Mouse (Mus musculus): ENCODE measurements at regions not wholly inside any gene's neighbourhood (a gene's known extent, or its start where the extent isn't known, plus 50 kb on each side); places are given as distances from the start of the nearest gene placed in this dataset.
A peak's percentile ranks its signal among the peaks of the same experiment; 100 is the strongest.

DNA sequence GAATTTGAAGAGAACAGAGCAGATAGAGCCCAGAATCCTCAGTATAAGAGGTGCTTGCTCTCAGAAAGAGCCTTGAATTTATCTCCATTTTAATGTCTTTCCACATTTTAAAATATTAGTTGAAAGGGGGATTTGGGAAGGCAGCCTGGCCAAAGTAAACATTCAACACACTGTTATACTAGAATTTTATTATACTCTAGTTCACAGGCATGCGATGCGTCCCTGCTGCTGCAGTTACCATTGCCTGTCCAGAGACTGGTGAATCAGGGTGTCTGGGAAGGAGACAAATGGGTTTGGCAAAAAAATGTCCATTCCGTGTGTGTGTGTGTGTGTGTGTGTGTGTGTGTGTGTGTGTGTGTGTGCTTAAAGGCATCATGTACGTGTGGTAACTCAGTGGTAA is 675.1 kb upstream of the Sox9 start:
- H3K4me2 ChIP-seq (replicated peaks; ENCODE audit: low read depth, low read length): no peak overlapping the region
- ATAC-seq (ENCODE audit: low FRiP score) (no peak), DNase-seq (ENCODE audit: low spot score) (no peak)
- no peak overlapping the region for H3K9ac ChIP-seq (ENCODE audit: low read depth, low read length)
- no peaks in the 10 kb centered on the region for H3K4me1 ChIP-seq (replicated peaks; ENCODE audit: control insufficient read depth, insufficient read depth, low read length)
- WGBS: 83% methylated on average over 4 of the region's 4 CpGs
- H3K27ac ChIP-seq (ENCODE audit: low read depth, low read length): no peak overlapping the region
- no peak overlapping the region for H3K4me3 ChIP-seq (ENCODE audit: low read depth, low read length)
- no peaks in the 10 kb centered on the region for H3K9me3 ChIP-seq (ENCODE audit: control insufficient read depth, low read length)
- H3K36me3 ChIP-seq (ENCODE audit: control insufficient read depth, insufficient read depth, low read length): no peaks in the 10 kb centered on the region
- no peaks in the 10 kb centered on the region for H3K27me3 ChIP-seq (ENCODE audit: control insufficient read depth, insufficient read depth, low read length)

DNA sequence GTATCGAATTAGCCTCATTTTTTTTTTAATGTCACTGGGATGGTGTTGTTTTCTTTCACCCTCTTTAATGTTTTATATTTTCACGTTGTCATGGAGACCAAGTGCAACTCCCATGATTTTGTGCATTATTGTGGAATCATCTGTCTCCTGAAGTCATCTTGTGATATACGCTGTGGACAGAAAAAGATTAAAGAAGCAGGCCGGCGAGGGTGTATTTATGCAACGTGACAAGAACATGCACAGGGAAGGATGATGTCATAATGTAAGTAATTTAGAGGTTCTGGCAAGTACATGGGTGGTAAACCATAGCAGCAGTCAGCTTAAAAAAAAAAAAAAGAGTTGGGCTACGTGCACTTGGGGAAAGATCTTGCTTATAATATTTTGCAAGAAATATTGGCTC is 674.7 kb upstream of the Sox9 start:
- Histone ChIP-seq H3K27ac (ENCODE audit: low read depth, low read length) (no peak overlapping the region), H3K4me2 (replicated peaks; ENCODE audit: low read depth, low read length) (no peak overlapping the region), H3K27me3 (ENCODE audit: control insufficient read depth, insufficient read depth, low read length) (no peaks in the 10 kb centered on the region), H3K9ac (ENCODE audit: low read depth, low read length) (no peak overlapping the region), H3K36me3 (ENCODE audit: control insufficient read depth, insufficient read depth, low read length) (no peaks in the 10 kb centered on the region), H3K4me3 (ENCODE audit: low read depth, low read length) (no peak overlapping the region), H3K9me3 (ENCODE audit: control insufficient read depth, low read length) (no peaks in the 10 kb centered on the region), H3K4me1 (replicated peaks; ENCODE audit: control insufficient read depth, insufficient read depth, low read length) (no peaks in the 10 kb centered on the region)
- WGBS: 83% methylated on average over 7 of the region's 7 CpGs
- DNase-seq (ENCODE audit: low spot score) (no peak), ATAC-seq (ENCODE audit: low FRiP score) (no peak)

DNA sequence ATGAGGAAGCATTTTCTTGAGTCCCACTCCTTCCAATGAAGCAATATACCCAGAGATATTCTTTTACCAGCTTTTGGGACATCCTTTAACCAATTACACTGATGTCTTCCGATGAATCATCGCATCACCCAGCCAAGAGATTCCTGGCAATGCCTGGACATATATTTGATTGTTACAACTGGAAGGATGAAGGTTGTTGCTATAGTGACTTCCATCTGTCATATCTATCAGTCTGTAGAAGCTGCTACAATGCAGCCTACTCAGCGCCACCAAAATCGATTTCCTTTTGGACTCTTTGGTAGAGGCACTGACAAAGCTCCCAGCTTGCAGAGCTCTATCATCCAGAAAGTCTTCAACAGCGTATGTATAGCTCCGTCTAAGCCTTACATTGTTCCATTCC is 661.0 kb upstream of the Sox9 start:
- Histone ChIP-seq H3K4me1 (replicated peaks; ENCODE audit: control insufficient read depth, insufficient read depth, low read length) (no peaks in the 10 kb centered on the region), H3K9ac (ENCODE audit: low read depth, low read length) (no peak overlapping the region), H3K4me2 (replicated peaks; ENCODE audit: low read depth, low read length) (no peak overlapping the region), H3K4me3 (ENCODE audit: low read depth, low read length) (no peak overlapping the region), H3K9me3 (ENCODE audit: control insufficient read depth, low read length) (no peaks in the 10 kb centered on the region), H3K36me3 (ENCODE audit: control insufficient read depth, insufficient read depth, low read length) (no peaks in the 10 kb centered on the region), H3K27ac (ENCODE audit: low read depth, low read length) (no peak overlapping the region), H3K27me3 (ENCODE audit: control insufficient read depth, insufficient read depth, low read length) (no peaks in the 10 kb centered on the region)
- 96% methylated on average over 6 of the region's 6 CpGs for WGBS
- ATAC-seq (ENCODE audit: low FRiP score) (no peak), DNase-seq (ENCODE audit: low spot score) (no peak)

DNA sequence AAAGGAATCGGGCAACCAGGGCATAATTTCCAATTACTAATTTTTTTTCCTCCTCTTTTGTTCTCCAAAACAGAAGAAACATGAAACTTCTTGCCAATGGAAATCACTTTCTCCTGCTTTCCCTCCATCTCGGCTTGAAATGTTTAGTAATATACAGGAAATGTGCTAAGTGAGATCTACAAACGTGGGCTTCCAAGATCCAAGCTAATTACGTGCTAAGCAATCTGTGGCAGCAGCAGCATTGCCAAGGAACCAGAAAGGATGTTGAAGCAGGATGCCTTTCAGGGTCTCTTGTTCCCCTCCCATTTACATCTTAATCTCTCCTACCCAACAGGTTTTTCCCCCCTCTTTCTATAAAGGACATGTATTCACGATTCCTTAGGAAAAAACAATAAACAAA is 660.2 kb upstream of the Sox9 start:
- no peak overlapping the region for H3K4me3 ChIP-seq (ENCODE audit: low read depth, low read length)
- H3K9me3 ChIP-seq (ENCODE audit: control insufficient read depth, low read length): no peaks in the 10 kb centered on the region
- no peak overlapping the region for H3K4me2 ChIP-seq (replicated peaks; ENCODE audit: low read depth, low read length)
- H3K9ac ChIP-seq (ENCODE audit: low read depth, low read length): no peak overlapping the region
- no peaks in the 10 kb centered on the region for H3K4me1 ChIP-seq (replicated peaks; ENCODE audit: control insufficient read depth, insufficient read depth, low read length)
- no peaks in the 10 kb centered on the region for H3K27me3 ChIP-seq (ENCODE audit: control insufficient read depth, insufficient read depth, low read length)
- WGBS: 81% methylated on average over 5 of the region's 5 CpGs
- H3K27ac ChIP-seq (ENCODE audit: low read depth, low read length): no peak overlapping the region
- DNase-seq (ENCODE audit: low spot score) (no peak), ATAC-seq (ENCODE audit: low FRiP score) (no peak)
- no peaks in the 10 kb centered on the region for H3K36me3 ChIP-seq (ENCODE audit: control insufficient read depth, insufficient read depth, low read length)

DNA sequence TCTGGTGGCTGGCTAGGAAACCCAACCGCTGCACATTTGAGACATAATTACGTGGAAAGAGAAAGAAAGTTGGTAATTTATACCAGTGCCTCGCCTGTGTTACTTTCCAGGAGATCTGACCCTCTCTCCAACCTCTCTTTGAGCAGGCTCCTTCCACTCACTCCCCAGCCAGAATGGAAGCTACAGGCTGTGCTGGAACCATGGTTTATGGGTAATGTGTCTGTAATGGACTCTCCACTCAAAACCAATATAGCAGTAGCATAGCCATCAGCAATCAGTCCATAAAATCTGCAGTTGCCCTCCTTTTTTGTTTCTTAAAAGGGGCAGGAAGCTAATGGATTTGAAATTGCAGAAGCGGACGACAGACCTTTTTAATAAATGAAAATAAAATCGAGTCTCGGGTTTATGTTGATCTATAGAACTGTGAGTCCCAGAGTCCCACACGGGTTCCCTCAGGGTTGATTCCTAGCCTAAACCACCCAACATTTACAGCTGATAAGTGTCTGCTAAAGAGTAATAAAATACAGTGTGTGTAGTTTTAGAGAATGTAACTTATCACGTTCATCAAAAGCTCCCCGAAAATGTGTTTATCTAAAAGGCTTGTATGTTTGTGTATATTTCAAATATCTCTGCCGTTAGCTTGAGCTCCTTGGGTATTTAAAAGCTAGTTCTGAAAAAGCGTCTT is 656.6 kb upstream of the Sox9 start:
- no peak for DNase-seq (ENCODE audit: low spot score)
- Histone ChIP-seq H3K9ac (ENCODE audit: low read depth, low read length) (no peak overlapping the region), H3K27me3 (ENCODE audit: control insufficient read depth, insufficient read depth, low read length) (no peaks in the 10 kb centered on the region), H3K36me3 (ENCODE audit: control insufficient read depth, insufficient read depth, low read length) (no peaks in the 10 kb centered on the region), H3K4me2 (replicated peaks; ENCODE audit: low read depth, low read length) (no peak overlapping the region), H3K9me3 (ENCODE audit: control insufficient read depth, low read length) (no peaks in the 10 kb centered on the region), H3K27ac (ENCODE audit: low read depth, low read length) (no peak overlapping the region), H3K4me3 (ENCODE audit: low read depth, low read length) (no peak overlapping the region), H3K4me1 (replicated peaks; ENCODE audit: control insufficient read depth, insufficient read depth, low read length) (no peaks in the 10 kb centered on the region)
- ATAC-seq (ENCODE audit: low FRiP score): no peak
- WGBS: 86% methylated on average over 12 of the region's 12 CpGs

DNA sequence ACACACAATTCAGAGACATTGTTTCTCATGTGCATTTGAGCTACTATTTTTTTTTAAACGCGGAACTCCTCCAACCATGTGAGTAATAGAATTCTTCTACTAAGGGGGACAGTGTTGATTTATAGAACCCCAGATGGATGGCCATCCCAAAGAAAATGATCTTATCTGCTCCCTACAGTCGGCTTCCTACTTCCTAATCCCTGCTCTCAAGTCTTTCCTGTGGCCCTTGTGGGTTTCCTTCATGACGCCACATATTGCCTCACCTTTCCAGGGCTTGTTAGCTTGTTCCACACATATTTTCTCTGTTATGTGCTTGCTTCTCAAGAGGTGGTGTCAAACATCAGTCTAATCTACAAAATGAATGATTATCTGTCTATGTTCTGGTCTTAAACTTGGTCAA is 651.9 kb upstream of the Sox9 start:
- WGBS: 91% methylated on average over 4 of the region's 4 CpGs

DNA sequence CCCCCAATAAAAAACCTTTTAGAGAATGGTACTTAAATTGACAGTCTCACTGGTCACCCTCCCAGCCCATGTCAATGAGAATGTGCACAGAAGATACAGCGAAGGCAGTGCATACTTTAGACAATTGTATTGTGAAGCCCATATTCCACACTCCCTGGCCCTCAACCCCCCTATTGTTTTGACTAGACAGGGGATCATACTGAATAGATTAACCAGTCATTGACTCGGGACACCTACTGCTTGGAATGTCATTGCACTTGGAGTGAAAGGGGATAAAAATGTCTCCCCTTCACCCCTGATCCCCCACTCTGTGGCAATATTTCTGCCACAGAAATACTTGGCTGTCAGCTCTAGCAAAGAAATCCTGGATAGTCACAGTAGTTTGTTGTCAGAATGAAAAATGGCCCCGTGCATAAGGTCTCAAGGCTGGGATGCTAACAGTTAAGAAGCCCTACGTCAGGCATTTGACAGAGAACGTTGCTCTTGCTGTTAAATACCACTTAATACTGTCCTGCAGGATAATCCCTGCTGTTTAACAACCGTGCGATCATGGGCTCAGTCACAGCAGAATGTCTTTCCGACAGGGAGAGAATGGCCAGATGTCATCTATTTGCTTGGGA is 644.5 kb upstream of the Sox9 start:
- no peak overlapping the region for H3K9ac ChIP-seq (ENCODE audit: low read depth, low read length)
- 9% methylated on average over 8 of the region's 8 CpGs for WGBS
- no peaks in the 10 kb centered on the region for H3K36me3 ChIP-seq (ENCODE audit: control insufficient read depth, insufficient read depth, low read length)
- no peaks in the 10 kb centered on the region for H3K9me3 ChIP-seq (ENCODE audit: control insufficient read depth, low read length)
- no peak overlapping the region for H3K4me2 ChIP-seq (replicated peaks; ENCODE audit: low read depth, low read length)
- DNase-seq (ENCODE audit: low spot score) (peak; percentile 46), ATAC-seq (ENCODE audit: low FRiP score) (peak; percentile 81)
- 0 out of 2 replicates have a peak, but pooled peaks cover 2% of the 10 kb centered on the region for H3K4me1 ChIP-seq (replicated peaks; ENCODE audit: control insufficient read depth, insufficient read depth, low read length)
- no peaks in the 10 kb centered on the region for H3K27me3 ChIP-seq (ENCODE audit: control insufficient read depth, insufficient read depth, low read length)
- H3K27ac ChIP-seq (ENCODE audit: low read depth, low read length): no peak overlapping the region
- H3K4me3 ChIP-seq (ENCODE audit: low read depth, low read length): no peak overlapping the region

More for the DNA sequence above, 651.9 kb upstream of the Sox9 start:
- no peak overlapping the region for H3K4me3 ChIP-seq (ENCODE audit: low read depth, low read length)
- no peaks in the 10 kb centered on the region for H3K4me1 ChIP-seq (replicated peaks; ENCODE audit: control insufficient read depth, insufficient read depth, low read length)
- H3K27me3 ChIP-seq (ENCODE audit: control insufficient read depth, insufficient read depth, low read length): no peaks in the 10 kb centered on the region
- DNase-seq (ENCODE audit: low spot score) (no peak), ATAC-seq (ENCODE audit: low FRiP score) (no peak)
- H3K27ac ChIP-seq (ENCODE audit: low read depth, low read length): no peak overlapping the region
- no peak overlapping the region for H3K9ac ChIP-seq (ENCODE audit: low read depth, low read length)
- no peaks in the 10 kb centered on the region for H3K36me3 ChIP-seq (ENCODE audit: control insufficient read depth, insufficient read depth, low read length)
- no peak overlapping the region for H3K4me2 ChIP-seq (replicated peaks; ENCODE audit: low read depth, low read length)
- no peaks in the 10 kb centered on the region for H3K9me3 ChIP-seq (ENCODE audit: control insufficient read depth, low read length)

DNA sequence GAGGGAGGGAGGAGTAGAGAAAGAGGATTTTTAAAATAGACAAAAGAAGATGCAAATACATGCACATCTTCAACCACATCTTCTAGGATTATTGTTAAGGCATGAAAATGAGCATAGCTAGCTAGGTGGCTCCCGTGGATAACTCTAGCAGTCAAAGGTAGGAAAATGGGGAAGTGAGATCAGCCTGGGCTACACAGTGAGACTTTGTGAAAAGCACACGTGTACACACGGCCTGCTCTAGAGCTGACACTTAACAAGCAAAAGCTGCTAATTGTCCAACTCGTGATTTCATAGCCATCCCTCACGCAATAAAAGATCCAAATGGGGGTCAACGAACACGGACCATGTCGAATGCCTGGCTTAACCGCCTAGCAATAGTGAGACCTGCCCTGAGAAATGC is 642.0 kb upstream of the Sox9 start:
- Histone ChIP-seq H3K9me3 (ENCODE audit: control insufficient read depth, low read length) (no peaks in the 10 kb centered on the region), H3K4me1 (replicated peaks; ENCODE audit: control insufficient read depth, insufficient read depth, low read length) (0 out of 2 replicates have a peak, but pooled peaks cover 2% of the 10 kb centered on the region), H3K9ac (ENCODE audit: low read depth, low read length) (no peak overlapping the region), H3K27me3 (ENCODE audit: control insufficient read depth, insufficient read depth, low read length) (no peaks in the 10 kb centered on the region), H3K36me3 (ENCODE audit: control insufficient read depth, insufficient read depth, low read length) (no peaks in the 10 kb centered on the region), H3K4me3 (ENCODE audit: low read depth, low read length) (no peak overlapping the region), H3K27ac (ENCODE audit: low read depth, low read length) (no peak overlapping the region), H3K4me2 (replicated peaks; ENCODE audit: low read depth, low read length) (no peak overlapping the region)
- 77% methylated on average over 9 of the region's 9 CpGs for WGBS
- no peak for DNase-seq (ENCODE audit: low spot score)
- no peak for ATAC-seq (ENCODE audit: low FRiP score)

DNA sequence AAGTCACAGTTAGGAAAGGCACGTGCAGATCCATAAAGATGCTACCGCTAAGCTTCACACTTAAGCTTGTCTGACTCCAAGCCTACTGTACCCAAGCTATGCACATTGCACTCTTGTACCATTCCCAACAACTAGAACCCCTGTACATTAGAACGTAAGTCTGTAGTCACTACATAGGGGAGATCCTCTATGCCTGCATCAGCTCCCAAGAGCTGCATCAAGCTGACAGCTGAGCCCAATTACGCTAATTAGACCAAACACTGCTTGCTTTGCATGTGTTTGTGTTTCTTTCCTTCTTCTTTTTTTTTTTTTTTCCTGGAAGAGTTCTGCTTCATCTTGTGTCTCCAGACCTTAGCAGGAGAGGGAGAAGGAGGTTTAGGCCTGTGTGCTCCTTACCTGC is 641.5 kb upstream of the Sox9 start:
- peak; percentile 5 for DNase-seq (ENCODE audit: low spot score)
- Histone ChIP-seq H3K27ac (ENCODE audit: low read depth, low read length) (no peak overlapping the region), H3K4me1 (replicated peaks; ENCODE audit: control insufficient read depth, insufficient read depth, low read length) (0 out of 2 replicates have a peak, but pooled peaks cover 2% of the 10 kb centered on the region), H3K4me2 (replicated peaks; ENCODE audit: low read depth, low read length) (no peak overlapping the region), H3K27me3 (ENCODE audit: control insufficient read depth, insufficient read depth, low read length) (no peaks in the 10 kb centered on the region), H3K9me3 (ENCODE audit: control insufficient read depth, low read length) (no peaks in the 10 kb centered on the region), H3K9ac (ENCODE audit: low read depth, low read length) (no peak overlapping the region), H3K4me3 (ENCODE audit: low read depth, low read length) (no peak overlapping the region), H3K36me3 (ENCODE audit: control insufficient read depth, insufficient read depth, low read length) (no peaks in the 10 kb centered on the region)
- 77% methylated on average over 4 of the region's 4 CpGs for WGBS
- no peak for ATAC-seq (ENCODE audit: low FRiP score)

All from hindbrain, embryonic 11.5 days (tissue).